8 mouse cellular contexts compared by ENCODE assay signal in the genomic region with DNA sequence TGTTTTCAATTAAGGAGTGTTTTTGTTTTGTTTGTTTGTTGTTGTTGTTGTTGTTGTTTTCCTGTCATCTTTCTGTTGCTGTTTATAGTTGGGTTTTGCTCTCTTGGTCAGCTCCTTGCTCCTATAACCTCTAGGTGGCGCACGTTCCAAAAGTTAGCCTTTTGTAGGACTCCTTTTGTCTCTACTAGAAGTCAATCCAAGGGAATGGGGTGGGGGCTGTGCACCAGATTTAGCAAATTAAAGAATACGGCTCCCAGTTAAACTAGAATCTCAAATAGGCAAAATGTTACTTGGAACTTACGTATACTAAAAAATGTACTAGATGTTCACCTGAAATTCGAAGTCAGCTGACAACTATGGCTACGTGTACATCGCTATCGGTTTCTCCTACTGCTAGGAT. TPM values are rescaled to one million over a fixed set of nuclear protein-coding genes. Genes with fewer than 3 reads are reported as not detected.
DNase-seq lines count a peak whose midpoint lies in the region; ATAC-seq lines count a peak whose summit lies in the region.

No protein-coding gene starts in this region.

- no peak overlapping the region for H3K9ac ChIP-seq in forebrain, embryonic 14.5 days (ENCODE audit: low read length)
- no peak overlapping the region for H3K9ac ChIP-seq in forebrain, embryonic 16.5 days (replicated peaks; ENCODE audit: low read depth, low read length)

- no peaks in the 10 kb centered on the region for H3K27me3 ChIP-seq in forebrain, embryonic 14.5 days (replicated peaks; ENCODE audit: control insufficient read depth, insufficient read depth, low read length)
- no peaks in the 10 kb centered on the region for H3K27me3 ChIP-seq in forebrain, embryonic 16.5 days (replicated peaks; ENCODE audit: control insufficient read depth, insufficient read depth, low read length)

- no peak overlapping the region for H3K27ac ChIP-seq in forebrain, embryonic 14.5 days (ENCODE audit: low read depth, low read length)
- no peak overlapping the region for H3K27ac ChIP-seq in forebrain, embryonic 16.5 days (ENCODE audit: low read length)

- DNase-seq in forebrain, embryonic 14.5 days (ENCODE audit: low spot score), result peak; percentile 55
- peak; percentile 18 for DNase-seq in right cerebral cortex, postnatal 14 days
- no peak for DNase-seq in right cerebral cortex, postnatal 36 days (ENCODE audit: low spot score in 2 of 2)
- DNase-seq in induced T-regulatory cell, adult 2 months (ENCODE audit: low read depth), result peak; percentile 69
- DNase-seq in thymus, postnatal 14 days, result peak; percentile 41
- DNase-seq in spleen, adult 18-20 months, result no peak
- no peak for DNase-seq in gastrocnemius, postnatal 36 days

- H3K36me3 ChIP-seq in forebrain, embryonic 14.5 days (ENCODE audit: control insufficient read depth, insufficient read depth, low read length), result no peaks in the 10 kb centered on the region
- no peaks in the 10 kb centered on the region for H3K36me3 ChIP-seq in forebrain, embryonic 16.5 days (ENCODE audit: control insufficient read depth, insufficient read depth)

- H3K9me3 ChIP-seq in forebrain, embryonic 14.5 days (replicated peaks; ENCODE audit: control insufficient read depth, low read length), result no peaks in the 10 kb centered on the region
- no peaks in the 10 kb centered on the region for H3K9me3 ChIP-seq in forebrain, embryonic 16.5 days (ENCODE audit: control insufficient read depth, low read length)

- ATAC-seq in forebrain, embryonic 14.5 days, result no peak
- ATAC-seq in forebrain, embryonic 16.5 days, result no peak

- H3K4me1 ChIP-seq in forebrain, embryonic 14.5 days (ENCODE audit: control insufficient read depth, insufficient read depth, low read length), result no peaks in the 10 kb centered on the region
- no peaks in the 10 kb centered on the region for H3K4me1 ChIP-seq in forebrain, embryonic 16.5 days (replicated peaks; ENCODE audit: control insufficient read depth, insufficient read depth, low read length)

- no peak overlapping the region for H3K4me2 ChIP-seq in forebrain, embryonic 14.5 days (ENCODE audit: low read length)
- no peak overlapping the region for H3K4me2 ChIP-seq in forebrain, embryonic 16.5 days (ENCODE audit: low read length)

- whole genome bisulfite sequencing in forebrain, embryonic 14.5 days, result 70% methylated on average over 8 of the region's 8 CpGs
- 67% methylated on average over 8 of the region's 8 CpGs for WGBS in forebrain, embryonic 16.5 days

- no peak overlapping the region for H3K4me3 ChIP-seq in forebrain, embryonic 14.5 days (ENCODE audit: low read depth, low read length)
- H3K4me3 ChIP-seq in forebrain, embryonic 16.5 days (replicated peaks; ENCODE audit: low read length), result no peak overlapping the region

- intact Hi-C loops in gastrocnemius, postnatal 36 days (cut with DNase I), result no loop called here

RNA-seq across cellular contexts. Expression of a gene that starts 47.7 kb away (rescaled TPM):
- 0.09 and 0.14 TPM in 2 replicates for polyA plus RNA-seq in forebrain, embryonic 14.5 days (2014; fragmentation: Nextera tagmentation; extraction: Ambion mirVana)
- 0.16 TPM in 1 of 2 replicates, not detected in the other for polyA plus RNA-seq in forebrain, embryonic 16.5 days (2015; fragmentation: Nextera tagmentation; extraction: Ambion mirVana)
- not detected for total RNA-seq in gastrocnemius, postnatal 36 days (2021)

RNA-seq across cellular contexts. Expression of a gene that starts 48.7 kb away (rescaled TPM):
- polyA plus RNA-seq in forebrain, embryonic 14.5 days (2014; fragmentation: Nextera tagmentation; extraction: Ambion mirVana), result 27.8 and 29.7 TPM in 2 replicates
- polyA plus RNA-seq in forebrain, embryonic 16.5 days (2015; fragmentation: Nextera tagmentation; extraction: Ambion mirVana), result 34.5 and 41.0 TPM in 2 replicates
- total RNA-seq in gastrocnemius, postnatal 36 days (2021), result 1 to 10 TPM; 6.5 to 8.1 TPM

RNA-seq across cellular contexts. Expression of a gene that starts 55.4 kb away (rescaled TPM):
- polyA plus RNA-seq in forebrain, embryonic 14.5 days (2014; fragmentation: Nextera tagmentation; extraction: Ambion mirVana), result not detected in 2 replicates
- polyA plus RNA-seq in forebrain, embryonic 16.5 days (2015; fragmentation: Nextera tagmentation; extraction: Ambion mirVana), result not detected in 2 replicates
- not detected for total RNA-seq in gastrocnemius, postnatal 36 days (2021)

Comparison
In these comparisons a context has a peak if more than half of its experiments do, and no peak if none do; other contexts are left out.
1. DNase-seq: peak in forebrain, embryonic 14.5 days (single experiment), right cerebral cortex, postnatal 14 days (single experiment), induced T-regulatory cell, adult 2 months (single experiment) and thymus, postnatal 14 days (single experiment); none in right cerebral cortex, postnatal 36 days (0 of 2), spleen, adult 18-20 months (0 of 2) and gastrocnemius, postnatal 36 days (0 of 2).